Mouse (Mus musculus) myocyte (in vitro differentiated cells): Measurements from ENCODE around the gene Mroh2a.

Experiments
- CEBPB ChIP-seq: IDR thresholded peaks from 2 replicates; pipeline ENCODE4 v1.6.1; 2011; ENCODE audit warnings: mild to moderate bottlenecking, moderate library complexity; ENCODE audit not compliant: poor library complexity, insufficient read depth, severe bottlenecking
- E2F4 ChIP-seq: IDR thresholded peaks from one replicate; pipeline ENCODE4 v1.6.1; 2011; ENCODE audit warnings: mild to moderate bottlenecking, control low read depth, moderate library complexity; ENCODE audit not compliant: insufficient read depth
- MAX ChIP-seq: IDR thresholded peaks from one replicate; pipeline ENCODE4 v1.6.1; 2011; ENCODE audit warnings: low read depth, mild to moderate bottlenecking, control low read depth
- MYOD1 ChIP-seq, 3 experiments: IDR thresholded peaks; one replicate each; pipeline ENCODE4 v1.6.1; 2011; ENCODE audit warnings: control low read depth in 2 of 3, low read depth in 2 of 3, mild to moderate bottlenecking in 2 of 3, moderate library complexity in 1 of 3; ENCODE audit not compliant: insufficient read length in 2 of 3, control insufficient read depth in 1 of 3
- MYOG ChIP-seq, 3 experiments: IDR thresholded peaks; one replicate each; pipeline ENCODE4 v1.6.1; 2011; ENCODE audit warnings: control low read depth in 2 of 3, low read depth in 2 of 3, mild to moderate bottlenecking in 2 of 3; ENCODE audit not compliant: insufficient read length in 2 of 3, control insufficient read depth in 1 of 3, insufficient read depth in 1 of 3
- POLR2A ChIP-seq: IDR thresholded peaks from one replicate; pipeline ENCODE4 v1.6.1; 2011; ENCODE audit warnings: low read depth, mild to moderate bottlenecking, control low read depth, moderate library complexity; ENCODE audit not compliant: insufficient read length
- POLR2AphosphoS2 ChIP-seq: IDR thresholded peaks from one replicate; pipeline ENCODE4 v1.6.1; 2011; ENCODE audit warnings: low read depth, control low read depth; ENCODE audit not compliant: insufficient read length
- REST ChIP-seq: IDR thresholded peaks from one replicate; pipeline ENCODE4 v1.6.1; 2011; ENCODE audit warnings: mild to moderate bottlenecking, control low read depth, moderate library complexity; ENCODE audit not compliant: insufficient read depth, insufficient read length
- SRF ChIP-seq: IDR thresholded peaks from one replicate; pipeline ENCODE4 v1.6.1; 2011; ENCODE audit warnings: low read depth; ENCODE audit not compliant: control insufficient read depth, insufficient read length
- TCF12 ChIP-seq: IDR thresholded peaks from one replicate; pipeline ENCODE4 v1.6.1; 2011; ENCODE audit warnings: mild to moderate bottlenecking, control low read depth; ENCODE audit not compliant: poor library complexity, insufficient read depth, severe bottlenecking
- USF1 ChIP-seq: IDR thresholded peaks from one replicate; pipeline ENCODE4 v1.6.1; 2011; ENCODE audit warnings: low read depth, mild to moderate bottlenecking, control low read depth, moderate library complexity

GRCm38 (mm10) chr1:88255989-88256754, 29.4 kb downstream of the Mroh2a start:
- TF ChIP-seq SRF (no peak), POLR2AphosphoS2 (no peak), POLR2A (no peak), USF1 (no peak), E2F4 (no peak), MYOG (IDR thresholded peaks at IDR 0.05; ENCODE audit: control insufficient read depth in 1 of 3, insufficient read depth in 1 of 3, insufficient read length in 2 of 3, low read depth in 2 of 3) (no peak), MYOD1 (IDR thresholded peaks at IDR 0.05; ENCODE audit: control insufficient read depth in 1 of 3, insufficient read length in 2 of 3, low read depth in 2 of 3) (no peak), TCF12 (no peak), MAX (no peak), REST (no peak), CEBPB (no peak)
